Mouse (Mus musculus) stomach, postnatal 0 days (tissue): ENCODE measurements around the gene Gpatch2l.

Experiments
- CTCF ChIP-seq: IDR thresholded peaks from 2 replicates; pipeline ENCODE4 v1.5.1; 2016; ENCODE audit warnings: antibody characterized with exemption, low read depth, mild to moderate bottlenecking, moderate library complexity
- EP300 ChIP-seq: optimal IDR thresholded peaks from 2 replicates; pipeline ENCODE3; 2016; ENCODE audit warnings: antibody characterized with exemption

DNA sequence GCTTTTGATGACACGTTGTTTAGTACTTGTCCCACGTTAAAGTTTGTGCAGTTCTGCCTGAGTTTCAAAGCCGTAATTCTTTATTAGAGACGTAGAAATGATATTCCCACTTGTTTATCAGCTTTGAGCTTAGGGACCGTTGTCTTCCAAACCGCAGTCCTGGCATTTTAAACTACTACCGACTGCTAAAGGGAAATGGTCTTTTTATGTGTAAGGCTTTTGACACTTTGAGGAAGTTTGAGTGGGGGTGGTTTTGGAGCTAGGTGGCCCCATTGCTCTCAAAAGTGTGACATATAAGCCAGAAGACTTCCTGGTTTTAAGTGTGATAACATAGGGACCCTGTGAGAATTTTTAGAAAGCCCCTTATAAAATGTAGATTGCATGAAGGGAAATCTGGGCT, 905 bp downstream of the Gpatch2l start:
- TF ChIP-seq CTCF (no peak), EP300 (no peak)
